Mouse (Mus musculus): ENCODE measurements around the gene Ankrd10. TPM values are rescaled to one million over a fixed set of nuclear protein-coding genes. Genes with fewer than 3 reads are reported as not detected.
"Not testable (repeated sequence)": the region's sequence is repeated elsewhere in the genome, so short reads cannot be mapped to it uniquely, and the experiment has no call there.

Ankrd10 gene
- polyA plus RNA-seq (2015; fragmentation: Nextera tagmentation; extraction: Ambion mirVana) = 113 and 117 TPM in 2 replicates

DNA sequence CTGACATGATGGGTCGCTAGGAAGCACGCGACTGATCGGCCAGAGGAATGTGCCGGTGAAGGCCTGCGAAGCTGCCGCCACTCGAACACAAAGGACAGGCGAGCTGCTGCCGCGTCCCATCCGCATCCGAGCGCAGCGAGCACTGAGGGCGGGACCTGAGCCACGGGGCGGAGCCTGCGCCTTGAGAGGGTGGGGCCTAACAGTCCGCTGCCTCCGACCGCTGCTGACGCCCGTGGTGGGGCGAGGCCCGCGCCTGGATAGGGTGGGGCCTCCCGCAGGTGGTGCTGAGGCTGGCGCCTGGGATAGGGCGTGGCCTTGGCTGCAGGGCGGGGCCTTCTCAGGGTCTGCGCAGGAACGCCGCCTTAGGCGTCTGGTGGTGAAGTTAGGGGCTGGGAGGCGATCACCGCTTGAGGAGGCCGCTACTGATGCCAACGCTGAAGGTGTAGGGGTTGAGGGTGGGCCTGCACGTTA, at the start of gene Ankrd10:
Ankrd10 (minus strand) TSS at position 147 of the 471 bp plus-strand sequence.
- Histone ChIP-seq H3K4me2 (peak within 1 kb of the TSS; percentile 93), H3K27ac (peak within 1 kb of the TSS; percentile 99), H3K9ac (peak within 1 kb of the TSS; percentile 96), H3K4me1 (peaks cover 38% of the 10 kb centered on the region), H3K36me3 (ENCODE audit: poor library complexity, severe bottlenecking) (peaks cover 23% of the 10 kb centered on the region), H3K4me3 (peak within 1 kb of the TSS; percentile 92), H3K27me3 (no peaks in the 10 kb centered on the region), H3K9me3 (replicated peaks) (no peaks in the 10 kb centered on the region)
- WGBS = under 1% methylated on average over 40 of the region's 40 CpGs
- peak; percentile 94 for ATAC-seq

GRCm38 (mm10) chr8:11684558-11684957, 49.0 kb upstream of the Ankrd10 start:
- Histone ChIP-seq H3K27ac (no peak overlapping the region), H3K9me3 (replicated peaks) (no peaks in the 10 kb centered on the region), H3K4me1 (no peaks in the 10 kb centered on the region), H3K9ac (no peak overlapping the region), H3K36me3 (ENCODE audit: poor library complexity, severe bottlenecking) (no peaks in the 10 kb centered on the region), H3K4me3 (no peak overlapping the region), H3K4me2 (no peak overlapping the region), H3K27me3 (no peaks in the 10 kb centered on the region)
- 92% methylated on average over 7 of the region's 7 CpGs for WGBS
- no peak for ATAC-seq

GRCm38 (mm10) chr8:11668308-11668707, 32.8 kb upstream of the Ankrd10 start:
- no peak for ATAC-seq
- no peak overlapping the region for H3K9ac ChIP-seq
- H3K4me3 ChIP-seq = no peak overlapping the region
- H3K27ac ChIP-seq = no peak overlapping the region
- H3K27me3 ChIP-seq = no peaks in the 10 kb centered on the region
- no peaks in the 10 kb centered on the region for H3K9me3 ChIP-seq (replicated peaks)
- WGBS = 62% methylated on average over 2 of the region's 2 CpGs
- H3K36me3 ChIP-seq (ENCODE audit: poor library complexity, severe bottlenecking) = no peaks in the 10 kb centered on the region
- no peak overlapping the region for H3K4me2 ChIP-seq
- H3K4me1 ChIP-seq = 0 out of 2 replicates have a peak, but pooled peaks cover 4% of the 10 kb centered on the region

- H3K4me2 ChIP-seq; H3K27me3 ChIP-seq; H3K9me3 ChIP-seq (replicated peaks); H3K4me3 ChIP-seq; H3K4me1 ChIP-seq; H3K27ac ChIP-seq; H3K36me3 ChIP-seq (ENCODE audit: poor library complexity, severe bottlenecking); H3K9ac ChIP-seq: not testable (repeated sequence)
- WGBS = 73% methylated on average over 20 of the region's 20 CpGs
- ATAC-seq = peak; percentile 45; the same call in 1 of the 2 replicates
These were observed 30.6 kb upstream of the Ankrd10 start for GRCm38 (mm10) chr8:11666023-11666716.

- WGBS = 74% methylated on average over 3 of the region's 3 CpGs
- Histone ChIP-seq H3K27ac (no peak overlapping the region), H3K27me3 (no peaks in the 10 kb centered on the region), H3K9ac (no peak overlapping the region), H3K4me2 (no peak overlapping the region), H3K4me3 (no peak overlapping the region), H3K4me1 (0 out of 2 replicates have a peak, but pooled peaks cover 4% of the 10 kb centered on the region), H3K36me3 (ENCODE audit: poor library complexity, severe bottlenecking) (no peaks in the 10 kb centered on the region), H3K9me3 (replicated peaks) (no peaks in the 10 kb centered on the region)
- no peak for ATAC-seq
These were observed 26.4 kb upstream of the Ankrd10 start for GRCm38 (mm10) chr8:11661969-11662368.

DNA sequence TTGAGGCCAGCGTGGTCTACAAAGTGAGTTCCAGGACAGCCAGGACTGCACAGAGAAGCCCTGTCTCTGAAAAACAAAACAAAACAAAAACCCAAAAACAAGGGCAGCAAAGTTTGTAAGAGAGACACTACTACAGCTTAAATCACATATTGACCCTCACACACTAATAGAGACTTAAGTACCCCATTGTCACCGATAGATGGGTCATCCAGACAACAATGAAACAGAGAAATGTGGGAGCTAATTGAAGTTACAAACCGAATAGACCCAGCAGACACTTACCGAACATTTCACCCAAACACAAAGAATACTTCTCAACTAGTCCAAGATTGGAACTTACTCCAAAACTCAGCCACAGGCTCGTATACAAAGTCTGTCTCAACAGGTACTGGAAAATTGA, 14.5 kb upstream of the Ankrd10 start:
- no peaks in the 10 kb centered on the region for H3K27me3 ChIP-seq
- 86% methylated on average over 5 of the region's 5 CpGs for WGBS
- ATAC-seq = no peak

GRCm38 (mm10) chr8:11643123-11643522, 7.6 kb upstream of the Ankrd10 start:
- H3K4me2 ChIP-seq = no peak overlapping the region
- H3K27ac ChIP-seq = no peak overlapping the region
- peaks cover 12% of the 10 kb centered on the region for H3K36me3 ChIP-seq (ENCODE audit: poor library complexity, severe bottlenecking)
- no peaks in the 10 kb centered on the region for H3K27me3 ChIP-seq
- H3K9ac ChIP-seq = no peak overlapping the region
- H3K4me3 ChIP-seq = no peak overlapping the region
- H3K4me1 ChIP-seq = peaks cover 7% of the 10 kb centered on the region; the same call in 1 of the 2 replicates
- H3K9me3 ChIP-seq (replicated peaks) = no peaks in the 10 kb centered on the region
- no peak for ATAC-seq
- WGBS = 68% methylated on average over 2 of the region's 2 CpGs

More for the DNA sequence above, 14.5 kb upstream of the Ankrd10 start:
- no peak overlapping the region for H3K4me3 ChIP-seq
- no peak overlapping the region for H3K4me2 ChIP-seq
- no peak overlapping the region for H3K27ac ChIP-seq
- no peak overlapping the region for H3K9ac ChIP-seq
- no peaks in the 10 kb centered on the region for H3K9me3 ChIP-seq (replicated peaks)
- H3K36me3 ChIP-seq (ENCODE audit: poor library complexity, severe bottlenecking) = no peaks in the 10 kb centered on the region
- no peaks in the 10 kb centered on the region for H3K4me1 ChIP-seq

- Histone ChIP-seq H3K27me3 (no peaks in the 10 kb centered on the region), H3K9me3 (replicated peaks) (no peaks in the 10 kb centered on the region), H3K27ac (no peak overlapping the region), H3K4me2 (no peak overlapping the region), H3K9ac (no peak overlapping the region), H3K36me3 (ENCODE audit: poor library complexity, severe bottlenecking) (peaks cover 12% of the 10 kb centered on the region), H3K4me1 (peaks cover 21% of the 10 kb centered on the region), H3K4me3 (no peak overlapping the region)
- WGBS = 64% methylated on average over 2 of the region's 2 CpGs
- ATAC-seq = no peak
These were observed 5.0 kb upstream of the Ankrd10 start for GRCm38 (mm10) chr8:11640606-11641005.

DNA sequence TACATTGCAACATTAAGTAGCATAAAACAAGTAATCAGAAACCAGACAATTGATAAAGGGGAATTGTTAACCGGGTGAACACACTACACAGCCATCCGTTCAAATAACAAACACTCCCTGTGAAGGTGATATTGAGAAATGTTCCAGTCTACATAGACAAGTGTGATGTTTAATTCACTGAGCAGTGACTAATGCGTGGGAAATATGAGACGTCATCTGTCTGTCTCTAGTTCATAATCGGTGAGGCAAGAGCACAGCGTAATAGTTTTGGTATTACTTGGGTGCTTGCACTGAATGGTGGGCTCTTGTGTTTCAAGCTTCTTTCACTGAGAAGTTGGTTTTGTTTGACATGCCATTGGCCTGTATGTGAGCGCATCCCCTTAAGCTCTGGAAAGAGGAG, 2.0 kb upstream of the Ankrd10 start:
- no peak for ATAC-seq
- WGBS = 92% methylated on average over 7 of the region's 7 CpGs
- no peak overlapping the region for H3K9ac ChIP-seq

DNA sequence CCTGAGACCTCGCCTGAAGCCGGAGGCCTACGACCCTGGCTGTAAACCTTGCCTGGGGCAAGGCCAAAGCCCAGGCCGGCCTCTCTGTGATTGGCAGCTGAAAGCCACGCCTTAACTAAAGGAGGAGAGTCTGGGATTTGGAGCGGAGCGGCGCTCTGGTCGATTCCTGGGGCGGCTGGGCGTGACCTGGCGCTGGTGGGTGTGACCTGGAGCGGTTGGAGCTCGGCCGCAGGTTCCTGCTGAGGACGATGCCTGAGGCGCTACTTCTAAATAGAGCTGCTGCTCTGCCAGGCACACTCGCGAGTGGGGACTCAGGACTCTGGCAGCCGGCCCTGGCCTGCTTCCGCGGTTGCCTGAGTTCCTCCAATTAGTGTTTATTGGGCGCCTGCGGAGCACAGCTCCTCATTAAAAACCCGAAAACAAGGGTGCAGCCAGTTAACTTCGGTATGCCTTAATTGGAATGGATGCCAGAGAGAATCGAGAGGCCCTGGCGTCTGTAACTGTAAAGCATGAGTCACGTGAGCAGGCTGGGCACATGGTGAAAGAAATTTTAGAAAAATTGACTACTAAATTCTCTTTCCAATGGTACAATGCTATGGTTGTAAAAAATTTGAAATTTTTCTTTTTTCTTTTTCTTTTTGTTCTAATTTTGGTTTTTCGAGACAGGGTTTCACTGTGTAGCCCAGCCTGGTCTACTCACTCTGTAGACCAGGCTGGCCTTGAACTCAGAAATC, 934 bp upstream of the Ankrd10 start:
- no peaks in the 10 kb centered on the region for H3K27me3 ChIP-seq
- peaks cover 38% of the 10 kb centered on the region for H3K4me1 ChIP-seq
- H3K27ac ChIP-seq = peak overlapping the region; percentile 99
- peak overlapping the region; percentile 93 for H3K4me2 ChIP-seq
- H3K36me3 ChIP-seq (ENCODE audit: poor library complexity, severe bottlenecking) = peaks cover 21% of the 10 kb centered on the region
- peak overlapping the region; percentile 96 for H3K9ac ChIP-seq
- H3K9me3 ChIP-seq (replicated peaks) = no peaks in the 10 kb centered on the region
- 3% methylated on average over 30 of the region's 30 CpGs for WGBS
- H3K4me3 ChIP-seq = peak overlapping the region; percentile 92
- ATAC-seq = peak; percentile 45

More for the DNA sequence above, 2.0 kb upstream of the Ankrd10 start:
- H3K9me3 ChIP-seq (replicated peaks) = no peaks in the 10 kb centered on the region
- no peaks in the 10 kb centered on the region for H3K27me3 ChIP-seq
- 0 out of 2 replicates have a peak overlapping the region, but pooled peaks have one; percentile 99 for H3K27ac ChIP-seq
- peaks cover 32% of the 10 kb centered on the region for H3K4me1 ChIP-seq
- H3K36me3 ChIP-seq (ENCODE audit: poor library complexity, severe bottlenecking) = peaks cover 13% of the 10 kb centered on the region
- H3K4me2 ChIP-seq = no peak overlapping the region
- no peak overlapping the region for H3K4me3 ChIP-seq

DNA sequence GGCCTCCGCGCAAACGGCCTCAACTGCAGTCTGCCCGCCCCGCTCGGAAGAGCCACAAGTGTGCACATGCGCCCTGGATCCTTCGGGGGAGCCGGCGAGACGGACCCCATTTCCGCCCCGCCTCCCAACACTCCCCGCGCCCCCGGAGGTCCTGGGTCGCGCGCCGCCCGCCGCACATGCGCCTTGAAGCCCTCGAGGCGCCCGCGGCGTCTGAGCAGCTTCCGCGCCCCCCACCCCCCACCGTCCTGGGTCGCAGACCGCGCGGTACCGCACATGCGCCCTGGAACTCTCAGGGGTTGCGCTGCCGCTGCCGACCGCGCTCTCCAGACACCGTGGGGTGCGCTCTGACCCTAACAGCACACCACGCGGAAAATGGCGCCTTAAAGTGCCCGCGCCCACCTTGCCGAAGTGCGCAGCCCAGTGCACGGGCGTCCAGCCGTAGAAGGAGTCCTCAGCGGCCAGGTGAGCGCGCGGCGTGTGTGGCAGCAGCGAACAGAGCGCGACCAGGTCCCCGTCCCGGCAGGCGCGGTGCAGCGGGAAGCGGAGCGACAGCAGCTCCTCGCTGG, 462 bp downstream of the Ankrd10 start:
- H3K27ac ChIP-seq = peak overlapping the region; percentile 99
- H3K4me1 ChIP-seq = peaks cover 38% of the 10 kb centered on the region
- peak overlapping the region; percentile 93 for H3K4me2 ChIP-seq
- H3K27me3 ChIP-seq = no peaks in the 10 kb centered on the region
- under 1% methylated on average over 70 of the region's 70 CpGs for WGBS
- peaks cover 26% of the 10 kb centered on the region for H3K36me3 ChIP-seq (ENCODE audit: poor library complexity, severe bottlenecking)
- H3K9me3 ChIP-seq (replicated peaks) = no peaks in the 10 kb centered on the region
- ATAC-seq = peak; percentile 85
- H3K9ac ChIP-seq = peak overlapping the region; percentile 96
- peak overlapping the region; percentile 92 for H3K4me3 ChIP-seq

Data from forebrain, embryonic 13.5 days (tissue).